Mouse (Mus musculus): Measurements from ENCODE around the gene Fancc. TPM values are rescaled to one million over a fixed set of nuclear protein-coding genes. Genes with fewer than 3 reads are reported as not detected.
A peak's percentile ranks its signal among the peaks of the same experiment; 100 is the strongest.

Fancc gene
- total and polyA plus RNA-seq, 2 experiments from 2014 or later, result 9.2 to 12.1 TPM

- no peaks in the 10 kb centered on the region for H3K27me3 ChIP-seq (ENCODE audit: insufficient read depth, low read length)
- H3K4me3 ChIP-seq (ENCODE audit: low read depth, low read length), result no peak overlapping the region
- H3K9me3 ChIP-seq (ENCODE audit: low read length), result no peaks in the 10 kb centered on the region
- 89% methylated on average over 4 of the region's 4 CpGs for WGBS
- H3K27ac ChIP-seq (ENCODE audit: low read depth, low read length), result no peak overlapping the region
- no peak overlapping the region for H3K4me2 ChIP-seq (ENCODE audit: low read depth, low read length, poor library complexity, severe bottlenecking)
- no peaks in the 10 kb centered on the region for H3K4me1 ChIP-seq (ENCODE audit: insufficient read depth, low read length)
- DNase-seq (ENCODE audit: low spot score) (no peak), ATAC-seq (ENCODE audit: low FRiP score) (no peak)
- TF ChIP-seq CTCF (IDR thresholded peaks at IDR 0.05), result no peak
- H3K36me3 ChIP-seq (ENCODE audit: insufficient read depth, low read length), result no peaks in the 10 kb centered on the region
- no peak overlapping the region for H3K9ac ChIP-seq (replicated peaks; ENCODE audit: low read length, poor library complexity, severe bottlenecking)
Observed at GRCm38 (mm10) chr13:63314608-63314920, 182.5 kb downstream of the Fancc start.

GRCm38 (mm10) chr13:63313748-63314607, 183.1 kb downstream of the Fancc start:
- H3K27me3 ChIP-seq (ENCODE audit: insufficient read depth, low read length), result no peaks in the 10 kb centered on the region
- no peak overlapping the region for H3K27ac ChIP-seq (ENCODE audit: low read depth, low read length)
- WGBS, result 84% methylated on average over 12 of the region's 12 CpGs
- H3K36me3 ChIP-seq (ENCODE audit: insufficient read depth, low read length), result no peaks in the 10 kb centered on the region
- no peaks in the 10 kb centered on the region for H3K4me1 ChIP-seq (ENCODE audit: insufficient read depth, low read length)
- H3K4me3 ChIP-seq (ENCODE audit: low read depth, low read length), result no peak overlapping the region
- H3K9ac ChIP-seq (replicated peaks; ENCODE audit: low read length, poor library complexity, severe bottlenecking), result no peak overlapping the region
- ATAC-seq (ENCODE audit: low FRiP score) (no peak), DNase-seq (ENCODE audit: low spot score) (no peak)
- H3K9me3 ChIP-seq (ENCODE audit: low read length), result no peaks in the 10 kb centered on the region
- no peak for TF ChIP-seq CTCF (IDR thresholded peaks at IDR 0.05)
- no peak overlapping the region for H3K4me2 ChIP-seq (ENCODE audit: low read depth, low read length, poor library complexity, severe bottlenecking)

- 95% methylated on average over 1 of the region's 1 CpGs for WGBS
- ATAC-seq (ENCODE audit: low FRiP score) (no peak), DNase-seq (ENCODE audit: low spot score) (no peak)
- no peaks in the 10 kb centered on the region for H3K36me3 ChIP-seq (ENCODE audit: insufficient read depth, low read length)
- no peaks in the 10 kb centered on the region for H3K9me3 ChIP-seq (ENCODE audit: low read length)
- H3K4me3 ChIP-seq (ENCODE audit: low read depth, low read length), result no peak overlapping the region
- H3K9ac ChIP-seq (replicated peaks; ENCODE audit: low read length, poor library complexity, severe bottlenecking), result no peak overlapping the region
- H3K4me2 ChIP-seq (ENCODE audit: low read depth, low read length, poor library complexity, severe bottlenecking), result no peak overlapping the region
- H3K27ac ChIP-seq (ENCODE audit: low read depth, low read length), result no peak overlapping the region
- TF ChIP-seq CTCF (IDR thresholded peaks at IDR 0.05), result no peak
- no peaks in the 10 kb centered on the region for H3K4me1 ChIP-seq (ENCODE audit: insufficient read depth, low read length)
- H3K27me3 ChIP-seq (ENCODE audit: insufficient read depth, low read length), result no peaks in the 10 kb centered on the region
Observed at GRCm38 (mm10) chr13:63313247-63313646, 183.8 kb downstream of the Fancc start.

GRCm38 (mm10) chr13:63311156-63311555, 185.9 kb downstream of the Fancc start:
- Histone ChIP-seq H3K9ac (replicated peaks; ENCODE audit: low read length, poor library complexity, severe bottlenecking) (no peak overlapping the region), H3K4me3 (ENCODE audit: low read depth, low read length) (no peak overlapping the region), H3K4me2 (ENCODE audit: low read depth, low read length, poor library complexity, severe bottlenecking) (no peak overlapping the region), H3K36me3 (ENCODE audit: insufficient read depth, low read length) (no peaks in the 10 kb centered on the region), H3K4me1 (ENCODE audit: insufficient read depth, low read length) (no peaks in the 10 kb centered on the region), H3K27me3 (ENCODE audit: insufficient read depth, low read length) (no peaks in the 10 kb centered on the region), H3K9me3 (ENCODE audit: low read length) (no peaks in the 10 kb centered on the region), H3K27ac (ENCODE audit: low read depth, low read length) (no peak overlapping the region)
- no peak for ATAC-seq (ENCODE audit: low FRiP score)
- 77% methylated on average over 2 of the region's 2 CpGs for WGBS
- DNase-seq (ENCODE audit: low spot score), result no peak
- no peak for TF ChIP-seq CTCF (IDR thresholded peaks at IDR 0.05)

GRCm38 (mm10) chr13:63309563-63309962, 187.5 kb downstream of the Fancc start:
- ATAC-seq (ENCODE audit: low FRiP score), result no peak

GRCm38 (mm10) chr13:63306768-63307167, 190.3 kb downstream of the Fancc start:
- TF ChIP-seq CTCF (IDR thresholded peaks at IDR 0.05), result no peak

More at GRCm38 (mm10) chr13:63309563-63309962, 187.5 kb downstream of the Fancc start:
- no peak overlapping the region for H3K4me2 ChIP-seq (ENCODE audit: low read depth, low read length, poor library complexity, severe bottlenecking)
- H3K4me1 ChIP-seq (ENCODE audit: insufficient read depth, low read length), result no peaks in the 10 kb centered on the region
- WGBS, result 91% methylated on average over 3 of the region's 3 CpGs
- H3K27me3 ChIP-seq (ENCODE audit: insufficient read depth, low read length), result no peaks in the 10 kb centered on the region
- no peak overlapping the region for H3K9ac ChIP-seq (replicated peaks; ENCODE audit: low read length, poor library complexity, severe bottlenecking)
- no peak for TF ChIP-seq CTCF (IDR thresholded peaks at IDR 0.05)
- no peak overlapping the region for H3K4me3 ChIP-seq (ENCODE audit: low read depth, low read length)
- no peaks in the 10 kb centered on the region for H3K9me3 ChIP-seq (ENCODE audit: low read length)
- H3K36me3 ChIP-seq (ENCODE audit: insufficient read depth, low read length), result peaks cover 4% of the 10 kb centered on the region; the same call in 1 of the 2 replicates
- H3K27ac ChIP-seq (ENCODE audit: low read depth, low read length), result no peak overlapping the region
- DNase-seq (ENCODE audit: low spot score), result no peak

More at GRCm38 (mm10) chr13:63306768-63307167, 190.3 kb downstream of the Fancc start:
- ATAC-seq (ENCODE audit: low FRiP score) (0 out of 2 replicates have a peak, but pooled peaks have one; percentile 12), DNase-seq (ENCODE audit: low spot score) (peak; percentile 41)
- H3K4me3 ChIP-seq (ENCODE audit: low read depth, low read length), result no peak overlapping the region
- H3K9me3 ChIP-seq (ENCODE audit: low read length), result no peaks in the 10 kb centered on the region
- 90% methylated on average over 5 of the region's 5 CpGs for WGBS
- no peaks in the 10 kb centered on the region for H3K27me3 ChIP-seq (ENCODE audit: insufficient read depth, low read length)
- peaks cover 10% of the 10 kb centered on the region for H3K36me3 ChIP-seq (ENCODE audit: insufficient read depth, low read length)
- H3K4me1 ChIP-seq (ENCODE audit: insufficient read depth, low read length), result 0 out of 2 replicates have a peak, but pooled peaks cover 2% of the 10 kb centered on the region
- H3K9ac ChIP-seq (replicated peaks; ENCODE audit: low read length, poor library complexity, severe bottlenecking), result no peak overlapping the region
- no peak overlapping the region for H3K4me2 ChIP-seq (ENCODE audit: low read depth, low read length, poor library complexity, severe bottlenecking)
- no peak overlapping the region for H3K27ac ChIP-seq (ENCODE audit: low read depth, low read length)

All from midbrain, postnatal 0 days (tissue).